Mouse (Mus musculus) forebrain, embryonic 16.5 days (tissue): Measurements from ENCODE around the gene Zbtb37. TPM values are rescaled to one million over a fixed set of nuclear protein-coding genes. Genes with fewer than 3 reads are reported as not detected.

Experiments
- ATAC-seq: fragments of 200-750 bp; cut with Nextera tagmentation; 2 replicates; pipeline ENCODE4 v1.8.0; 2017; ENCODE audit warnings: mild to moderate bottlenecking, moderate library complexity
- H3K27ac ChIP-seq: fragments of 300-500 bp; sonication (generic); 2 replicates; pipeline ENCODE4 v1.5.1; 2014; ENCODE audit warnings: low read length, control low read depth
- H3K27me3 ChIP-seq: fragments of 300-500 bp; sonication (generic); replicated peaks from 2 replicates; pipeline ENCODE4 v1.6.1; 2014; ENCODE audit warnings: low read length; ENCODE audit not compliant: control insufficient read depth, insufficient read depth
- H3K36me3 ChIP-seq: fragments of 300-500 bp; sonication (generic); 2 replicates; pipeline ENCODE4 v1.6.1; 2014; ENCODE audit not compliant: control insufficient read depth, insufficient read depth
- H3K4me1 ChIP-seq: fragments of 300-500 bp; sonication (generic); replicated peaks from 2 replicates; pipeline ENCODE4 v1.6.1; 2014; ENCODE audit warnings: low read length; ENCODE audit not compliant: control insufficient read depth, insufficient read depth
- H3K4me2 ChIP-seq: fragments of 300-500 bp; sonication (generic); 2 replicates; pipeline ENCODE4 v1.6.1; 2014; ENCODE audit warnings: mild to moderate bottlenecking, low read length, control low read depth
- H3K4me3 ChIP-seq: fragments of 300-500 bp; sonication (generic); replicated peaks from 2 replicates; pipeline ENCODE4 v1.5.1; 2014; ENCODE audit warnings: mild to moderate bottlenecking, low read length, control low read depth
- H3K9ac ChIP-seq: fragments of 300-500 bp; sonication (generic); replicated peaks from 2 replicates; pipeline ENCODE4 v1.6.1; 2014; ENCODE audit warnings: low read depth, low read length, control low read depth
- H3K9me3 ChIP-seq: fragments of 300-500 bp; sonication (generic); 2 replicates; pipeline ENCODE4 v1.6.1; 2016; ENCODE audit warnings: low read length; ENCODE audit not compliant: control insufficient read depth
- WGBS: fragments of 180-500 bp; shearing (Covaris S2); extraction: QIAGEN DNeasy Blood & Tissue Kit; methylation state at CpG from one replicate; pipeline ENCODE4 v1.1.7; 2014; 5-methylcytosine and 5-hydroxymethylcytosine counted together
- polyA plus RNA-seq: library from polyadenylated mRNA; unstranded; fragments of >200 nt; fragmentation: Nextera tagmentation; extraction: Ambion mirVana; gene quantifications from 2 replicates; pipeline ENCODE4 v1.2.1, GENCODE M21; 2015

Zbtb37 gene
- polyA plus RNA-seq, 1 experiment from 2014 or later = 16.9 TPM

DNA sequence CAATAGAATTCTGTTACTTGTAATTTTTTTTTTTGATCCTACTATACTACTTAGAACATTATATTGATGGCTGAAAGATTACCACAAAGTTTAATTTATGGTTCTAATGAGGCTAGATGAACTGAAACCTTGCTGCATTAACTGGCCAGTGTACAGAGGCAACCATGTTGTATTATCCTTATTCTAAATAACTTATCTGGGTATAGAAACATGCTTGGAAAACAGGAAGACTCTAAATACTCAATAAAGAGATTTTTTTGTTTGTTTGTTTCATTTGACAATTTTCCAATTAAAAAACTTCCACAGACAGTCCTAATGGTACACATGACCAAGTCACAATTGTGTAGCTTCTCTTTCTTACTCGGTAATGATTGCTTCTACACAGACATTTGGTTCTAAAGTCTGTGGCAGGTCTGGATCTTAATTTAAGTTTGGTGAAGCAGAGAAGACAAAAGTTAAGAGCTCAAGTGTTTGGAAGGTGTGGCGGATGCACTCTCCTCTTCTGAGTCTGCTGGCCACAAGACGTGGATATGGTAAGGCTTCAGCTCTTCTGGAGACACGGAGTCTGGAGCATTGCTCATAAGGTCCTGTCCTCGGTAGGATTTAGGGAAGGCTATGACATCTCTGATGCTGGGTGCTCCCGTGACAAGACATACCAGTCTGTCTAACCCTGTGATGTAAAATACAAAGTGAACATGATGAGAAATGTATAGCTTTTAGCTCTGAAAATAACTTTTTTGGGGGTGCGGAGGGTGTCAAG, 6.8 kb upstream of the Zbtb37 start:
- 90% methylated on average over 7 of the region's 7 CpGs for WGBS
- Histone ChIP-seq H3K9ac (no peak overlapping the region), H3K4me3 (no peak overlapping the region), H3K4me2 (no peak overlapping the region), H3K36me3 (peaks cover 27% of the 10 kb centered on the region), H3K4me1 (peaks cover 12% of the 10 kb centered on the region), H3K27me3 (no peaks in the 10 kb centered on the region), H3K27ac (no peak overlapping the region), H3K9me3 (no peaks in the 10 kb centered on the region)
- ATAC-seq = no peak

DNA sequence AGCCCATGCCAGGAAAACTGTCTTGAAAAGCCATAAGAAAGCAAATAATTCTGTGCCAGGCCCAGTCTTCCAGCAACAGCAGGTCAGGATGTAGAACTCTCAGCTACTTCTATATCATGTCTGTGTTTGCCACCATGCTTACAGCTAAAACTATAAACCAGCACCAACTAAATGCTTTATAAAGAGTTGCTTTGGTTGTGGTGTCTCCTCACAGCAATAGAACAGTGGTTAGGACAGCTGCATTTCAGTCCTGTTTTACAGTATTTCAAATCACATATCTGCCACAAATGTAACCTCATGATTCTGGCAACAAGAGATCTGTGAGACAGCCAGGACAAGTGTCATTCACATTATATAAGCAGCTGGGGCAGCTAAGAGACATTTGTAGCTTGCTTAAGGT, 6.2 kb upstream of the Zbtb37 start:
- no peak overlapping the region for H3K4me3 ChIP-seq
- H3K9ac ChIP-seq = no peak overlapping the region
- peaks cover 13% of the 10 kb centered on the region for H3K4me1 ChIP-seq
- peaks cover 22% of the 10 kb centered on the region for H3K36me3 ChIP-seq
- no peaks in the 10 kb centered on the region for H3K27me3 ChIP-seq
- no peak overlapping the region for H3K27ac ChIP-seq
- no peak for ATAC-seq
- H3K4me2 ChIP-seq = no peak overlapping the region
- H3K9me3 ChIP-seq = no peaks in the 10 kb centered on the region

DNA sequence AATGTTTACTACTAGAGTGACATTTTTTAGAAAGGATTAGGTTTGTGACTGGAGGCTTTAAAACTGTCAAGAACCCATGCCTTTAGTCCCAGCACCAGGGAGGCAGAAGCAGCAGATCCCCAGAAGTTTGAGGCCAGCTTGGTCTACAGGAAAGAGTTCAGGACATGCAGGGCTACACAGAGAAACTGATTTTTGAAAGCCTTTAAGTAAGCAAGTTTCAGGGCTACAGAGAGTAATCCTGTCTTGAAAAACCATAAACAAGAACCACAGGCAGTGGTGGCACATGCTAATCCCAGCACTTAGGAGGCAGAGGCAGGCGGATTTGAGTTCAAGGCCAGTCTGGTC, 5.7 kb upstream of the Zbtb37 start:
- no peak overlapping the region for H3K9ac ChIP-seq
- no peak overlapping the region for H3K27ac ChIP-seq
- 60% methylated on average over 1 of the region's 1 CpGs for WGBS
- no peaks in the 10 kb centered on the region for H3K27me3 ChIP-seq
- no peak overlapping the region for H3K4me3 ChIP-seq
- peaks cover 13% of the 10 kb centered on the region for H3K4me1 ChIP-seq
- H3K36me3 ChIP-seq = peaks cover 22% of the 10 kb centered on the region
- no peak overlapping the region for H3K4me2 ChIP-seq
- H3K9me3 ChIP-seq = no peaks in the 10 kb centered on the region
- ATAC-seq = no peak

DNA sequence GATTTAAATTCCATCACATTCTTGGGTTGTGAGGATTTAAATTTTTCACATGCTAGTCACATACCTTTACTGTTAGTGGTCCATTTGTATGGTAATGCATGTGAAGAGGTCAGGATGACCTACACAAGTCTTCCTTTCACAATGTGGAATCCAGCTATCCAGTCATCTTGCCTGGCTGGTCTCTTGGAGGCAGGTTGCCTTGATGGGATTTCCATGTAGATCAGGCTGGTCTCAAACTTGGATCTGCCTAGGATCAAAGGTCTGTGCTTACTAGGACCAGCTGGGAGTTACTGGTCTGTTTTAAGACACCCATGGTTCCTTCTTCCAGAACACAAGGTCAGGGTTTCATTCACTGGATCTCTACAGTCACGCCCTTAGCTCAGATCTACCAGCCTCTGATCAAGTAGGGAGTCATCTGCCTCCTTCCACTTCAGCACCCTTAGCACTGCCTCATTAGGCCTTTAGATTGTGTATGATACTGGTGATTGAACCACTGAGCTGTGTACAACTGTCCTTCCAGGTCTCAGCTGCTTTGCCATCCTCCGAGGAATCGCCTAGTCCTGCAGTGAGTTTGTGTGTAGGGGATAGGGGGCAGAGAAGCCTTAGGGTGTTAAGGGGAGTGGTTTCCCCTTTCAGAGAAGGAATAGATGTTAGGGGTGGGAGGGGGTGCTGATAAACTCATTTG, 5.2 kb upstream of the Zbtb37 start:
- no peak overlapping the region for H3K9ac ChIP-seq
- no peak overlapping the region for H3K4me2 ChIP-seq
- no peaks in the 10 kb centered on the region for H3K27me3 ChIP-seq
- H3K27ac ChIP-seq = no peak overlapping the region
- peaks cover 13% of the 10 kb centered on the region for H3K4me1 ChIP-seq
- ATAC-seq = 0 out of 2 replicates have a peak, but pooled peaks have one; percentile 8
- H3K36me3 ChIP-seq = peaks cover 18% of the 10 kb centered on the region
- no peaks in the 10 kb centered on the region for H3K9me3 ChIP-seq
- no peak overlapping the region for H3K4me3 ChIP-seq
- 4% methylated on average over 3 of the region's 3 CpGs for WGBS

DNA sequence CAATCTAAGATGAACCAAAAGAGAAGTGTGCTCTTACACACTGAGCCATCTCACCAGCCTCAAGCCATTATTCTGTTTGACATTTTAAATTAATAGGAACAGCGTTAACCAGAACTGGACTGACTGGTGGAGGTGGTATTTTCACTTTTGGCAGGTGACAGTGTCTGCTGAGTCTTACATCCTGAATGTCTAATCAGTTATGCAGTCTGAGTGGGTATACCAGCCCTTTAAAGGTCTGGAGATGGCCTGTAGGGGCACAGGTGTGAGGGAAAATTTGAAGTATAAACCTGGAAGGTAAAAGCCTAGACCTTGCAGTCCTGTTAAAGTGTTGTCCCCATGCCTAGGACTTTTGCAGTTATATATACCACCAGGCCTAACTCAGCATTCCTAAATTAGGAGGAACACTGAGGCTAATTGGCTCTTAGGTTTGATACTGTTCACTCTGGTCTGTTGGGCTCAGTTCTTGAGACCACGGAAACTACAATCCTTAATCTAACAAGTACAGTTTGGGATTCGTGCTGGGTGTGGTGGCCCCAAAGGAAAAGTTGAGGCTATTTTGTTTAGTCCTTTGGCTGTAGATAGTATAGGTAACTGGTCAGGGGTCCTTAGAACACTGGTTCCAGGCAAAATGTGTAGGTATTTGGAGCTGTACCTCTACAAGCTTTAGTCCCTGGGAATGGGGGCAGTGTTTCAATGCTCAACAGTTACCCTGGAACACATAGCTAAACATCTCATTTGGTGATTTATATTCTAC, 4.5 kb upstream of the Zbtb37 start:
- no peak for ATAC-seq
- Histone ChIP-seq H3K27ac (no peak overlapping the region; the same call in 1 of the 2 replicates), H3K4me3 (no peak overlapping the region), H3K27me3 (no peaks in the 10 kb centered on the region), H3K9ac (no peak overlapping the region), H3K36me3 (peaks cover 17% of the 10 kb centered on the region), H3K4me2 (no peak overlapping the region), H3K4me1 (peaks cover 13% of the 10 kb centered on the region), H3K9me3 (no peaks in the 10 kb centered on the region)
- 4% methylated on average over 3 of the region's 3 CpGs for WGBS

DNA sequence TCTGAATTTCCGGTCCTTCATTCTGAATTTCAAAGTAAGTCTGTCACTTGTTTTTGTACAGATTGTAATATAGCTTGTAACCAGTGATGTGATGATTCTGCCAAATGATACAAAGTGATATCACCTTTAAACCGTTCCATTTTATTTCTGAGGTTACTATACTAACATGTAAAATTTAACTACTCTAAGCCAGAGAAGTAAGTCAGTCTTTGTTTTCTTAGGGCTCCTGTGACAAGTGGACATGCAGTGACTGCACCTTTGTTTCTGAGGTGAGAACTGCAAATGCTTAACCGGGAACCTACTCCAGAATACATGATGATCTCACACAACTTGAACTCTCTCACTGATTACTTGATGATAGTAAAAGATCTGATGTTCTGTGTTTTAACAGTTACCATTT, 3.4 kb upstream of the Zbtb37 start:
- Histone ChIP-seq H3K9ac (no peak overlapping the region), H3K4me1 (peaks cover 23% of the 10 kb centered on the region), H3K36me3 (peaks cover 17% of the 10 kb centered on the region), H3K27ac (no peak overlapping the region), H3K9me3 (no peaks in the 10 kb centered on the region), H3K4me3 (no peak overlapping the region), H3K4me2 (peak overlapping the region; percentile 37), H3K27me3 (no peaks in the 10 kb centered on the region)
- 34% methylated on average over 3 of the region's 3 CpGs for WGBS
- ATAC-seq = no peak

DNA sequence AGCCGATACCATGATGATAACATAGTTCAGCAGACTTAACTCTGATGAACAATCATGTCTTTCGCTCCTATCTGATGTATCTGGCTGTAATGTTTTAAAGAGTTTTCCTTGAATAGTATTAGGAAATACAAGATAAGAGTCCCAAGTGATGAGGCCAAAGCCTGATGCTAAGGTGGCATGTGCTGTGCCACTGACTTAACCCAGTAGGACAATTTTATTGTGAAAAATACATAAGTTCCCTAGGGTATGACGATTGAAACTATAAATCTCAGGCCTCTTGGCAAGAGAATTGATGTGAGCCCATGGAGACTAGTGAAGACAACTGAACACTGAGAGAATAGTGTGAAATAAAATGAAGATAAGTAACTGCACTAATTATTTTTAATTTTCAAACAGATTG, 3.0 kb upstream of the Zbtb37 start:
- Histone ChIP-seq H3K9ac (peak overlapping the region; percentile 14; the same call in 1 of the 2 replicates), H3K36me3 (peaks cover 17% of the 10 kb centered on the region), H3K4me3 (peak overlapping the region; percentile 6), H3K27me3 (no peaks in the 10 kb centered on the region), H3K4me1 (peaks cover 23% of the 10 kb centered on the region), H3K4me2 (peak overlapping the region; percentile 47), H3K9me3 (no peaks in the 10 kb centered on the region), H3K27ac (no peak overlapping the region)
- WGBS = 30% methylated on average over 3 of the region's 3 CpGs
- no peak for ATAC-seq

DNA sequence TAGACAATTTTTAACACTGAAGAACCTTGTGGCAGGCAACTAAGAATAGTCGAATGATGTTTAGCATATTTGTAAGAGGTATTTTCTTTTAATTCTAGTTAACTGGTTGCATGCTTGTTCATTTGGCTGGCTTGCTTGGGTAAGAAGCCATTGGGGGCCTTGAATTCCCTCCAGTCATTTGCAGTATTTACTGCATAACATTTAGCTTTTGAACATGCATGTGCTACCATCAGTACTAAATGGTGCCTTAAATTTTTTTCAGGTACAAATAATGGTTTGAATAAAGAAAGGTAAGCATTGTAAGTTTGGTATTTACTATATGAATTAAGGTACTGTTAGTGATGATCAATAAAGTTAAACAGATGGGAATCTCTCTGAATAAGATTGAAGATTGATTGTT, 2.4 kb upstream of the Zbtb37 start:
- H3K27ac ChIP-seq = no peak overlapping the region
- ATAC-seq = no peak
- H3K9me3 ChIP-seq = no peaks in the 10 kb centered on the region
- H3K4me3 ChIP-seq = peak overlapping the region; percentile 86
- peaks cover 20% of the 10 kb centered on the region for H3K36me3 ChIP-seq
- no peaks in the 10 kb centered on the region for H3K27me3 ChIP-seq
- H3K4me2 ChIP-seq = peak overlapping the region; percentile 95
- 4% methylated on average over 1 of the region's 1 CpGs for WGBS
- H3K9ac ChIP-seq = peak overlapping the region; percentile 91
- H3K4me1 ChIP-seq = peaks cover 23% of the 10 kb centered on the region

DNA sequence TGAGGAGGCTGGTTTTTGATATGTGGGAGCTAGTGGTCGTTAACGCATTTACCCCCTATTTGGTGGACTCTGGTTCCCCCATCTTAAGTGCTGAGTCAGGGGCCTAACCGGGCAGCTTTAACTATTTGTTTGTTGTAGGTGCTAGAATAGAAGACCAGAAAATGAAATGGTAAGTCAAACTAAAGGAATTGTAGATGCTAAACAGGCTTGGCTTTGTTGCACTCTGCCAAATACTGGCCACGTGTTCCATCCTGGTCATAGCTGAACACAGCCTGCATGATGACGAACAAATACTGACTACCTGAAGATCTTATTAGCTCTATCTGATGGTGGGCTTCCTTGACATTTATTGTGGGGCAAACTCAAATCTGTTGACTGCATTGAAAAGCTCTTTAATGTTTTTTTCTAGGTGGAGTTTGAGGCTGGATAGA, 1.8 kb upstream of the Zbtb37 start:
- H3K36me3 ChIP-seq = peaks cover 22% of the 10 kb centered on the region
- 0% methylated on average over 5 of the region's 5 CpGs for WGBS
- no peaks in the 10 kb centered on the region for H3K27me3 ChIP-seq
- H3K4me2 ChIP-seq = peak overlapping the region; percentile 95
- H3K4me1 ChIP-seq = peaks cover 24% of the 10 kb centered on the region
- peak overlapping the region; percentile 91 for H3K9ac ChIP-seq
- no peaks in the 10 kb centered on the region for H3K9me3 ChIP-seq
- H3K27ac ChIP-seq = peak overlapping the region; percentile 94
- ATAC-seq = no peak
- H3K4me3 ChIP-seq = peak overlapping the region; percentile 86
